Mouse (Mus musculus): ENCODE data around the gene Dpysl5.

The Dpysl5 gene

GRCm38 (mm10) chr5:30765596-30766370 lies 54.4 kb downstream of the Dpysl5 start:
- DNase-seq, result no peak

- DNase-seq, result no peak
Observed at GRCm38 (mm10) chr5:30768082-30768481, 56.7 kb downstream of the Dpysl5 start.

- DNase-seq, result peak; percentile 25
Observed at GRCm38 (mm10) chr5:30768598-30768997, 57.2 kb downstream of the Dpysl5 start.

GRCm38 (mm10) chr5:30769075-30769474 lies 57.7 kb downstream of the Dpysl5 start:
- DNase-seq, result no peak

GRCm38 (mm10) chr5:30774601-30775371 lies 63.4 kb downstream of the Dpysl5 start:
- peak; percentile 86 for DNase-seq

- no peak for DNase-seq
Observed at GRCm38 (mm10) chr5:30780699-30781098, 69.3 kb downstream of the Dpysl5 start.

- DNase-seq, result no peak
Observed at GRCm38 (mm10) chr5:30781147-30781546, 69.8 kb downstream of the Dpysl5 start.

GRCm38 (mm10) chr5:30787381-30787780 lies 76.0 kb downstream of the Dpysl5 start:
- no peak for DNase-seq

- DNase-seq, result no peak
Observed at GRCm38 (mm10) chr5:30790047-30790446, 78.7 kb downstream of the Dpysl5 start.

- peak; percentile 68 for DNase-seq
Observed at GRCm38 (mm10) chr5:30796125-30796524, 84.8 kb downstream of the Dpysl5 start.

GRCm38 (mm10) chr5:30797482-30797881 lies 86.1 kb downstream of the Dpysl5 start:
- DNase-seq, result no peak

- no peak for DNase-seq
Observed at GRCm38 (mm10) chr5:30797982-30798381, 86.6 kb downstream of the Dpysl5 start.

GRCm38 (mm10) chr5:30798965-30799364 lies 87.6 kb downstream of the Dpysl5 start:
- DNase-seq, result no peak

GRCm38 (mm10) chr5:30802724-30803467 lies 91.5 kb downstream of the Dpysl5 start:
- DNase-seq, result no peak

GRCm38 (mm10) chr5:30806106-30806505 lies 94.7 kb downstream of the Dpysl5 start:
- peak; percentile 93 for DNase-seq

- DNase-seq, result peak; percentile 93
Observed at GRCm38 (mm10) chr5:30814424-30815119, 103.2 kb downstream of the Dpysl5 start, which contains the start of gene Mapre3. Gene Mapre3, plus strand, starts transcription at chr5:30814641.

- peak; percentile 23 for DNase-seq
Observed at GRCm38 (mm10) chr5:30815120-30815465, 103.7 kb downstream of the Dpysl5 start.

GRCm38 (mm10) chr5:30816261-30816791 lies 105.0 kb downstream of the Dpysl5 start:
- DNase-seq, result no peak

- DNase-seq, result peak; percentile 58
Observed at GRCm38 (mm10) chr5:30818758-30819309, 107.5 kb downstream of the Dpysl5 start.

GRCm38 (mm10) chr5:30822689-30823088 lies 111.3 kb downstream of the Dpysl5 start:
- no peak for DNase-seq

GRCm38 (mm10) chr5:30823091-30823490 lies 111.7 kb downstream of the Dpysl5 start:
- DNase-seq, result no peak
